Mouse (Mus musculus) brain, embryonic 14.5 days (tissue): ENCODE measurements around the gene Ncoa6.

Experiments used
- CTCF ChIP-seq: fragments of 200-500 bp; IDR thresholded peaks from 2 replicates; pipeline ENCODE4 v1.5.1; 2012; ENCODE audit warnings: inconsistent platforms, mild to moderate bottlenecking, moderate library complexity, borderline replicate concordance; ENCODE audit not compliant: insufficient read depth, insufficient read length; ENCODE audit errors: extremely low read depth
- POLR2A ChIP-seq: fragments of 200-500 bp; IDR thresholded peaks from 2 replicates; pipeline ENCODE4 v1.6.1; 2012; ENCODE audit warnings: mild to moderate bottlenecking, inconsistent platforms, borderline replicate concordance; ENCODE audit not compliant: poor library complexity, insufficient read depth, insufficient read length, severe bottlenecking; ENCODE audit errors: extremely low read depth

- TF ChIP-seq CTCF (no peak), POLR2A (no peak)
Measured at GRCm38 (mm10) chr2:155381060-155381437, 92.6 kb downstream of the Ncoa6 start.
